Mouse (Mus musculus): Measurements from ENCODE around the gene Prkd2.

DNA sequence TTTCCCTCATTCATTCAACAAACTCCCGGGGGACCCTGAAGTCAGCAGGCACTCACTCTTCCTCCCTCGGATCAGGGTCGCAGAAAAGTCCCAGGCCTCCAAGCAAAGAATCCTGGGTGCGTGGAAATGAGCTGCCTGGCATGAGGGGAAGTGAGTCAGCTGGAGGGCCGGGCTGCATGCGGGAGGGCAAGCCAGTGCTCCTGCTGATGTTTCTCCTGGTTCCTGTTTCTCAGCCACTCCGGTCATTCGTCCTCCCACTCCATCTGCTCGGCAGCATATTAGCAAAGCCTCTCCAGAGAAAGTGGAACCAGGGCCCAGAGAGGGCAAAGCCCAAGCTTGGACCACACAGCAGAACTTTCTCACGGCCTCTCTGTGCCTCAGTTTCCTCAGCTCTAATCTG is 67.2 kb downstream of the Prkd2 start:
- TF ChIP-seq POLR2A (IDR thresholded peaks at IDR 0.05; ENCODE audit: borderline replicate concordance, insufficient read depth, low read length) (no peak), CTCF (IDR thresholded peaks at IDR 0.05; ENCODE audit: borderline replicate concordance, insufficient read depth, low read depth, low read length) (no peak)

Measured in cerebellum, adult 2 months (tissue).